Mouse (Mus musculus): Measurements from ENCODE around the gene Ldlrap1.

The Ldlrap1 gene

GRCm38 (mm10) chr4:134713937-134714336 lies 53.9 kb downstream of the Ldlrap1 start:
- peak; percentile 86 for DNase-seq (ENCODE audit: low spot score)

- no peak for DNase-seq (ENCODE audit: low spot score)
These were observed 62.5 kb downstream of the Ldlrap1 start for GRCm38 (mm10) chr4:134705311-134705710.

- no peak for DNase-seq (ENCODE audit: low spot score)
These were observed 63.2 kb downstream of the Ldlrap1 start for GRCm38 (mm10) chr4:134704590-134704989.

GRCm38 (mm10) chr4:134703835-134704546 lies 63.8 kb downstream of the Ldlrap1 start, which contains the start of gene Man1c1:
Man1c1 (minus strand) TSS chr4:134704290.
- DNase-seq (ENCODE audit: low spot score) = peak; percentile 91

- no peak for DNase-seq (ENCODE audit: low spot score)
These were observed 64.6 kb downstream of the Ldlrap1 start for GRCm38 (mm10) chr4:134702981-134703834.

- DNase-seq (ENCODE audit: low spot score) = peak; percentile 48
These were observed 65.9 kb downstream of the Ldlrap1 start for GRCm38 (mm10) chr4:134701934-134702333.

- no peak for DNase-seq (ENCODE audit: low spot score)
These were observed 66.9 kb downstream of the Ldlrap1 start for GRCm38 (mm10) chr4:134700911-134701310.

- DNase-seq (ENCODE audit: low spot score) = no peak
These were observed 74.5 kb downstream of the Ldlrap1 start for GRCm38 (mm10) chr4:134693202-134693940.

GRCm38 (mm10) chr4:134692388-134692787 lies 75.4 kb downstream of the Ldlrap1 start:
- DNase-seq (ENCODE audit: low spot score) = no peak
